Mouse (Mus musculus) embryonic facial prominence, embryonic 15.5 days (tissue): ENCODE measurements at regions not wholly inside any gene's neighbourhood (a gene's known extent, or its start where the extent isn't known, plus 50 kb on each side); places are given as distances from the start of the nearest gene placed in this dataset.

ENCODE experiments used
- ATAC-seq: fragments of 200-750 bp; cut with Nextera tagmentation; 2 replicates; pipeline ENCODE4 v1.8.0; 2017; ENCODE audit warnings: low read depth, moderate TSS enrichment; ENCODE audit not compliant: insufficient number of reproducible peaks, low FRiP score, low TSS enrichment
- H3K27ac ChIP-seq: fragments of 300-500 bp; sonication (generic); replicated peaks from 2 replicates; pipeline ENCODE4 v1.5.1; 2015; ENCODE audit warnings: mild to moderate bottlenecking, inconsistent platforms
- H3K27me3 ChIP-seq: fragments of 300-500 bp; sonication (generic); 2 replicates; pipeline ENCODE4 v1.6.1; 2015; ENCODE audit warnings: inconsistent platforms
- H3K36me3 ChIP-seq: fragments of 300-500 bp; sonication (generic); 2 replicates; pipeline ENCODE4 v1.6.1; 2015; ENCODE audit warnings: mild to moderate bottlenecking, inconsistent platforms
- H3K4me1 ChIP-seq: fragments of 300-500 bp; sonication (generic); 2 replicates; pipeline ENCODE4 v1.6.1; 2015; ENCODE audit warnings: inconsistent platforms
- H3K4me2 ChIP-seq: fragments of 300-500 bp; sonication (generic); replicated peaks from 2 replicates; pipeline ENCODE4 v1.6.1; 2015; ENCODE audit warnings: mild to moderate bottlenecking, inconsistent platforms
- H3K4me3 ChIP-seq: fragments of 300-500 bp; sonication (generic); replicated peaks from 2 replicates; pipeline ENCODE4 v1.5.1; 2015; ENCODE audit warnings: mild to moderate bottlenecking, inconsistent platforms
- H3K9ac ChIP-seq: fragments of 300-500 bp; sonication (generic); 2 replicates; pipeline ENCODE4 v1.6.1; 2015; ENCODE audit warnings: inconsistent platforms
- H3K9me3 ChIP-seq: fragments of 300-500 bp; sonication (generic); replicated peaks from 2 replicates; pipeline ENCODE4 v1.6.1; 2016; ENCODE audit warnings: inconsistent platforms
- WGBS: fragments of 180-500 bp; shearing (Covaris S2); methylation state at CpG from one replicate; pipeline ENCODE4 v1.1.7; 2015; 5-methylcytosine and 5-hydroxymethylcytosine counted together

- WGBS: 78% methylated on average over 2 of the region's 2 CpGs
- no peak overlapping the region for H3K27ac ChIP-seq
- no peak overlapping the region for H3K9ac ChIP-seq
These were observed 103.8 kb downstream of the Phlda1 start for GRCm38 (mm10) chr10:111609889-111610288.

DNA sequence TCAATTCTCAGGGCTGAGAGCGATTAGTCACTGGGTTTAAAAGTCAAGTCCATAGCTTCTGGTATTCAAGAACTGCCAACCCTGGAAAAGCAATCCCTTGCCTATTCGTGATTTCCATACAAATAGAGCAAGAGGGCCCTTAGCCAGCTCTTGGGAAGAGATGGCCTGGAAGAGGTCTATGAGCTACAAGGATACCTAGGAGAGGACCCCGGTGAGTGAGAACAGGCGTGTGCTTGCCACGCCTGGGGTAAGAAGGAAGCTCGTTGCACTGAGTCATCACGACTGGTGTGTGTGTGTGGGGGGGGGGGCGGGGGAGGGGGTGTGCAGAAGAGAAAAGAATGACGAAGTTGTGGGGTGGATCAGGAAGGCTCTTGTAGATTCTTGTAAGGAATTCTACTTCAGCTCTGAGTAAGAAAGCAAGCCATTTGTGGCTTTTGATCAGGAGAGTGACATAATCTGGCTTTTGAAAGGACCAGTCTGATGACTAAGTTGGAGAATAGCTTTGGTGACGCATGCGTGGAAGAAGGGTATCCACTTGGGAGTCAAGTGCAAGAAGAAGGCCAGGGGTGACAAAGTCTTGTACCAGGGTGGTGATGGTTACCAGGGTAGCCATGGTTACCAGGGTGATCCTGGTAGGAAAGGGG, 113.7 kb downstream of the Phlda1 start:
- H3K4me1 ChIP-seq: peaks cover 6% of the 10 kb centered on the region
- H3K9me3 ChIP-seq: no peaks in the 10 kb centered on the region
- no peak for ATAC-seq
- H3K4me2 ChIP-seq: no peak overlapping the region
- no peaks in the 10 kb centered on the region for H3K36me3 ChIP-seq
- no peaks in the 10 kb centered on the region for H3K27me3 ChIP-seq
- 68% methylated on average over 11 of the region's 11 CpGs for WGBS
- no peak overlapping the region for H3K9ac ChIP-seq
- H3K4me3 ChIP-seq: no peak overlapping the region
- no peak overlapping the region for H3K27ac ChIP-seq

More at GRCm38 (mm10) chr10:111609889-111610288, 103.8 kb downstream of the Phlda1 start:
- Histone ChIP-seq H3K4me3 (no peak overlapping the region), H3K4me2 (no peak overlapping the region), H3K9me3 (no peaks in the 10 kb centered on the region), H3K27me3 (no peaks in the 10 kb centered on the region), H3K36me3 (no peaks in the 10 kb centered on the region), H3K4me1 (no peaks in the 10 kb centered on the region)
- ATAC-seq: no peak

DNA sequence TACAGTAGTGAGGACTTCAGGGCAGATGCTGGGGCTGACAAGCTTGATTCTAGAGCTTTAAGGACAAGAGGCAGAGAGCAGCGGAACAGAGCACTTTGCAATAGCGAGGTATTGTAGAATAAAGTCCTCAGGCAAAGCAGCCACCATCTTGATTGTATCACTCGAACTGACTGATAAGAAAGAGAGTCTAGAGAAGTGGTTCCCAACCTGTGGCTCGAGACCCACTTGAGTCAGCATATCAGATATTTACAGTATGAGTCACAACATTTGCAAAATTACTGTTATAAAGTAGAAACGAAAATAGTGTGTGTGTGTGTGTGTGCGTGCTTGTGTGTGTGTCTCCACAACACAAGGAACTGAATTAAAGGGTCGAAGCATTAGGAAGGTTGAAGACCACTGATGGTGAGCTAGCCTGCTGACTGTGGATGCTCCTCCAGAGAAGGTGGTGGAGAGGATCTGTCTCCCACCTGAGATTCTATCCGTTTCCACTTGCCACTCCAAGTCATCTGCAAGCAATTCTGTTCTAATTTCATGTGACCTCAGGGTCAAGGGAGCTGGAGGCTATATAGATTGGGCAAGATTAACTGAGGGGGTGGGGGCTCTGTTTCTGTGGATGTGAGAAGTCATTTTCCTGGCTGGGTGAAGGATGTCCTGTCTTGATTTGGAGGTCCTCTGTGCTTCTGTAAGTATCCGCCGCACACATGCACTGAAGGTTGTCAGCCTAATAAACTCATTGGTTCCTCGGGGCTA, 115.0 kb downstream of the Phlda1 start:
- Histone ChIP-seq H3K27ac (no peak overlapping the region), H3K4me3 (no peak overlapping the region), H3K36me3 (no peaks in the 10 kb centered on the region), H3K9ac (no peak overlapping the region), H3K4me1 (peaks cover 6% of the 10 kb centered on the region), H3K27me3 (no peaks in the 10 kb centered on the region), H3K9me3 (no peaks in the 10 kb centered on the region), H3K4me2 (no peak overlapping the region)
- WGBS: 59% methylated on average over 11 of the region's 11 CpGs
- no peak for ATAC-seq

DNA sequence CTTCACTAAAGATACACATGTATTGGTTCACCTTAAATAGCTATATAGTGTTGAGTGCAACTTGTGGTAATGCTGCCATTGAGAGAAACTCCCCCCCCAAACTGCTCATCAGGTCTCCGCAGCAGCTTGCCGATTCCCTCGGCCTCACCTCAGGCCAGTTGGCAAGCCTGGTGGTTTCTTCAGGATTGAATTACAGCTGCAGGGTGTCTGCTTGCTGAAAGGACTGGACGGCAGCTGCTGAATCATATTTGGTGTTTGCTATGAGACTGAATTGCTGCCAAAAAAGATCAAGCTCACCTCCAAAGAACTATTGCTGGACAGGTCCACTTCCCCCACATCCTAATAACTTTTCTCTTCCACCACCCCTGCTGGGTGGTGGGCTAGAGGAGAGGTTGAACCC, 116.7 kb downstream of the Phlda1 start:
- WGBS: 18% methylated on average over 4 of the region's 4 CpGs
- Histone ChIP-seq H3K27me3 (no peaks in the 10 kb centered on the region), H3K4me2 (no peak overlapping the region), H3K9ac (no peak overlapping the region), H3K9me3 (no peaks in the 10 kb centered on the region), H3K4me1 (peaks cover 6% of the 10 kb centered on the region), H3K4me3 (no peak overlapping the region), H3K36me3 (no peaks in the 10 kb centered on the region), H3K27ac (no peak overlapping the region)
- ATAC-seq: no peak

DNA sequence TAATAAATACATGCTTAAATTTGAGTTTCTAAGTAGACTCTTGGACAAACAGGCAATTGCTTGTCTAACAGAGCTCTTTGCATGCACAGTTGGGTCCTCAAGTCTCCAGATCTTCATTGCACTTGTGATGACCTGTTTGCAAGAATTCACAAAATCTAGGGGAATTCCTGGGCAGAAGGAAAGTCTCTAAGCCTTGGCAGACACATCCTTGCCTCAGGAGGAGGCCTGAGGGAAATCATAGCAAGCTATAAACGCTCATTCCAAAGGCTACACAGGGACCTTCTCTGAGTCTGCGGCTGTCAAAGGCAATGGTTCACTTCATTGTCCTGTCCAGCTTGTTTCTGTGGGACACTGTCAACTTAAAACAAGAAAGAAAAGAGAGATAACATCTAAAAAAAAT, 117.9 kb downstream of the Phlda1 start:
- Histone ChIP-seq H3K27ac (no peak overlapping the region), H3K4me3 (no peak overlapping the region), H3K9ac (no peak overlapping the region), H3K36me3 (no peaks in the 10 kb centered on the region), H3K4me2 (no peak overlapping the region), H3K27me3 (no peaks in the 10 kb centered on the region), H3K9me3 (no peaks in the 10 kb centered on the region), H3K4me1 (peaks cover 6% of the 10 kb centered on the region; the same call in 1 of the 2 replicates)
- WGBS: 24% methylated on average over 2 of the region's 2 CpGs
- ATAC-seq: no peak

DNA sequence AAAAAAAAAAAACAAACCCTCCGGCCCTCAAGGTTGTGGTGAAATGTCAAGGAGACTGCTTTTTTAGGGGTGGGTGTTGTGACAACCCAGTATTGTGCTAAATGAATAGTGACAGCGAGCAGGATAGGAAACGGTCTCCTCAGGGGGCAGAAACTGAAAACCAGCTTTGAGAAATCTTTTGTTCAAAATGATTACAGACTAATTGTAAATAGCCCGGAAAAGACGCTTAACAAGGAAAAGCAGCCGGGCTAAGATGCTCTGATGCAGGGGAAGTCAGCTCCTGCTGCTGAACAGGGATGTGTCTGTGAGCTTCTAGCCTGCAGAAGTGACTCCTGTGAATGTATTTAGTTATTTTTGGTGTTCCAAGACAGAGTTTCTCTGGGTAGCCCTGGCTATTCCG, 118.5 kb downstream of the Phlda1 start:
- Histone ChIP-seq H3K4me1 (peaks cover 6% of the 10 kb centered on the region; the same call in 1 of the 2 replicates), H3K9me3 (no peaks in the 10 kb centered on the region), H3K27ac (no peak overlapping the region), H3K9ac (no peak overlapping the region), H3K4me2 (no peak overlapping the region), H3K36me3 (no peaks in the 10 kb centered on the region), H3K27me3 (no peaks in the 10 kb centered on the region), H3K4me3 (no peak overlapping the region)
- ATAC-seq: no peak
- 26% methylated on average over 7 of the region's 7 CpGs for WGBS

DNA sequence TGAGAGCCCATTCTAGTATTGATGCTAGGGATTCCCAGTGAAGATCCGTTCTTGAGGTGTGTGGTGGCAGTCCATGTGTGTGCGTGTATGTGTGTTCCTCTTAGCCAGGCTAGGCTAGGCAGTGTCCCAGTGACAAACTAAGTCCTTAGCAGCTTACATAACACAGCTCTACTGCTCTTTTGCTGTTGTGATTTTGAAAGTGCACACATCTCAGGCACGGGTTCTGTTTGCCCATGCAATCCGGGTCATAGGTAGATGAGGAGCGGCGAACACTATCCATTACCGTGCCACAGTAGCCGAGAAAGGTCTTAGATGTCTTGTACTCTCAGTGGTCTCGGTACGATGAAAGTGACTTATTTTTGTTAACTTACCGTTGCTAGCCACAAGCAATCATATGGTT, 119.5 kb downstream of the Phlda1 start:
- no peak overlapping the region for H3K9ac ChIP-seq
- H3K4me2 ChIP-seq: no peak overlapping the region
- H3K27me3 ChIP-seq: no peaks in the 10 kb centered on the region
- no peaks in the 10 kb centered on the region for H3K36me3 ChIP-seq
- H3K9me3 ChIP-seq: no peaks in the 10 kb centered on the region
- no peak overlapping the region for H3K27ac ChIP-seq
- no peak for ATAC-seq
- peaks cover 6% of the 10 kb centered on the region; the same call in 1 of the 2 replicates for H3K4me1 ChIP-seq
- WGBS: 82% methylated on average over 11 of the region's 11 CpGs
- H3K4me3 ChIP-seq: no peak overlapping the region

- 92% methylated on average over 6 of the region's 6 CpGs for WGBS
- H3K27me3 ChIP-seq: no peaks in the 10 kb centered on the region
- H3K27ac ChIP-seq: no peak overlapping the region
- no peak for ATAC-seq
- no peak overlapping the region for H3K4me3 ChIP-seq
- H3K36me3 ChIP-seq: no peaks in the 10 kb centered on the region
- H3K4me1 ChIP-seq: peaks cover 6% of the 10 kb centered on the region; the same call in 1 of the 2 replicates
- H3K9me3 ChIP-seq: no peaks in the 10 kb centered on the region
- H3K9ac ChIP-seq: no peak overlapping the region
- no peak overlapping the region for H3K4me2 ChIP-seq
These were observed 119.9 kb downstream of the Phlda1 start for GRCm38 (mm10) chr10:111626009-111626408.

DNA sequence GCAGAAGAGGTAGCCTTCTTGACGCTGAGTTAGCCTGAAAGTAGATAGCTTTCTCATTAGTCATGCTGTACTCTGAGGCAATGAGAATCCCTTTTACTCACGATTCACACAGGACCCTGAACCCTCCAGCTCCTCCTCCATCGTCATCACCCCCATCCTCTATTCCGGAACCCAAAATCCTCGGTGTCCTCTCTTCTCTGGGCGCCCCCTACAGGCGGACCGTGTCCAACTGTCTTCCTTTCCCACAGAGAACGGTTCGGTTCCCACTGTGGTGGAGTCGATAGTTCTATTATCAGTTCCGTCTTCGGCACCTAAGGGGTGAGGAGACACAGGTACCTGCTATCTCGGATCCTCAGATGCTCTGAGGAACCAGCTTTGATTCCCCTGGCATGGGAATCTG, 130.2 kb downstream of the Phlda1 start:
- Histone ChIP-seq H3K9ac (no peak overlapping the region), H3K4me2 (no peak overlapping the region), H3K27ac (no peak overlapping the region), H3K27me3 (no peaks in the 10 kb centered on the region), H3K4me3 (no peak overlapping the region), H3K9me3 (no peaks in the 10 kb centered on the region), H3K4me1 (no peaks in the 10 kb centered on the region), H3K36me3 (no peaks in the 10 kb centered on the region)
- ATAC-seq: no peak
- WGBS: 69% methylated on average over 14 of the region's 14 CpGs

DNA sequence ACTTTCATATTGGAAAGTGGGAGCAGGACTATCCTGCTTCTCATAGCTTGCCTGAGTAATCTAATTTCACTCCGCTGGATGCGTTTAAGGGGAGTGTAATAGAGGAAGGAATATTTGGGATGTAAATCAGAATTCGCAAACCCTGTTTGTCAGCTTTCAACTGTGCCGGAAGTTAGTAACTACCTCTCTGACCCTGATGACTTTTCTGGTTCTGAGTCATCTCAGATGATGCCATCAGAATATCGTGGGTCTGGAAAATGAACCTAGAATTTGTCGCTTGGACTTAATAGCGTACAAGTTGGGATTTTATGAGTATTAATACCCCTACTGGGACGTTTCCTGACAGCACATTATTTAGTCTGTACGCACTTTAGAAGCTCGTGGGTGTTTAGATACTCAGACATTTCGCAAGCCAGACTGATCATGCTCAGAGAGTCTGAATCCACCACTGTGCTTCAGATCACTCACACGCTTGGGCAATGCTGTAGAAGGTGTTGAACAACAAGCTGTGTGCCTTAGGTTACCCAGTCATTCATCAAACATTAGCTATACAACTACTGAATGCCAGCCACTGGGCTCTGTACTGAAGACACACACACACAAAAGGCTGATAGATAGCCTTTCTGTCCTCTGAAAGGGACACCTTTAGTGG, 131.1 kb downstream of the Phlda1 start:
- no peak overlapping the region for H3K9ac ChIP-seq
- H3K4me3 ChIP-seq: no peak overlapping the region
- ATAC-seq: no peak
- no peaks in the 10 kb centered on the region for H3K9me3 ChIP-seq
- WGBS: 81% methylated on average over 12 of the region's 12 CpGs
- no peak overlapping the region for H3K27ac ChIP-seq
- H3K36me3 ChIP-seq: no peaks in the 10 kb centered on the region
- H3K4me1 ChIP-seq: 0 out of 2 replicates have a peak, but pooled peaks cover 4% of the 10 kb centered on the region
- no peak overlapping the region for H3K4me2 ChIP-seq
- no peaks in the 10 kb centered on the region for H3K27me3 ChIP-seq

- Histone ChIP-seq H3K9me3 (no peaks in the 10 kb centered on the region), H3K4me1 (0 out of 2 replicates have a peak, but pooled peaks cover 4% of the 10 kb centered on the region), H3K27ac (no peak overlapping the region), H3K36me3 (no peaks in the 10 kb centered on the region), H3K4me3 (no peak overlapping the region), H3K4me2 (no peak overlapping the region), H3K9ac (no peak overlapping the region), H3K27me3 (no peaks in the 10 kb centered on the region)
- no peak for ATAC-seq
- WGBS: 85% methylated on average over 7 of the region's 7 CpGs
These were observed 133.8 kb downstream of the Phlda1 start for GRCm38 (mm10) chr10:111639866-111640265.
